Comparison of ENCODE assay signal across 17 mouse cellular contexts in genomic region chr11:115957971-115958370, GRCm38 (mm10). TPM values are rescaled to one million over a fixed set of nuclear protein-coding genes. Genes with fewer than 3 reads are reported as not detected.
DNase-seq lines count a peak whose midpoint lies in the region; ATAC-seq and TF ChIP-seq lines count a peak whose summit lies in the region.
"Had no signal": no experiment of that assay in that cellular context is flagged by ENCODE, and none has a peak within 500 bp of the region (broad histone marks: within the 10 kb centered on the region; RNA-seq: fewer than 3 reads in every experiment).

No protein-coding gene starts in this region.

- H3K4me2 ChIP-seq in limb, embryonic 12.5 days: no peak overlapping the region
- no peak overlapping the region for H3K4me2 ChIP-seq in kidney, embryonic 16.5 days (replicated peaks; ENCODE audit: low read depth, low read length)
- H3K4me2 ChIP-seq: heart, embryonic 11.5 days; liver, embryonic 12.5 days had no signal

- no peak for TF ChIP-seq POLR2A in ES-Bruce4 (IDR thresholded peaks at IDR 0.05; ENCODE audit: insufficient read depth, low read length)

- no peak for DNase-seq in layer of hippocampus, adult 2 months (ENCODE audit: low spot score in 2 of 2)
- no peak for DNase-seq in layer of hippocampus, postnatal 14 days (ENCODE audit: low spot score in 2 of 2)
- DNase-seq in adipocyte (ENCODE audit: low spot score): peak; percentile 31
- DNase-seq in frontal cortex, postnatal 36 days (ENCODE audit: low spot score in 2 of 2): no peak
- DNase-seq: cerebellum, postnatal 14 days; kidney, postnatal 36 days; thymus, postnatal 25 days had no signal

- no peak for TF ChIP-seq CTCF in layer of hippocampus, adult 2 months (conservative IDR thresholded peaks at IDR 0.05)
- no peak for TF ChIP-seq CTCF in ES-Bruce4 (IDR thresholded peaks at IDR 0.05; ENCODE audit: low read depth, low read length)

- no peak overlapping the region for H3K4me3 ChIP-seq in layer of hippocampus, adult 2 months
- no peak overlapping the region for H3K4me3 ChIP-seq in ES-Bruce4 (ENCODE audit: low read depth, low read length)
- H3K4me3 ChIP-seq in limb, embryonic 12.5 days (replicated peaks): no peak overlapping the region
- H3K4me3 ChIP-seq in kidney, embryonic 16.5 days (ENCODE audit: low read length): no peak overlapping the region
- H3K4me3 ChIP-seq: liver, embryonic 12.5 days had no signal

- H3K27me3 ChIP-seq in ES-Bruce4 (ENCODE audit: control insufficient read depth, insufficient read depth, low read length, poor library complexity, severe bottlenecking): no peaks in the 10 kb centered on the region
- H3K27me3 ChIP-seq in limb, embryonic 12.5 days: no peaks in the 10 kb centered on the region
- H3K27me3 ChIP-seq in kidney, embryonic 16.5 days (ENCODE audit: insufficient read depth, low read length): no peaks in the 10 kb centered on the region
- H3K27me3 ChIP-seq: liver, embryonic 12.5 days had no signal

- no peaks in the 10 kb centered on the region for H3K9me3 ChIP-seq in ES-Bruce4 (replicated peaks; ENCODE audit: control insufficient read depth, insufficient read depth, low read length, poor library complexity, severe bottlenecking)
- no peaks in the 10 kb centered on the region for H3K9me3 ChIP-seq in limb, embryonic 12.5 days
- no peaks in the 10 kb centered on the region for H3K9me3 ChIP-seq in kidney, embryonic 16.5 days (ENCODE audit: low read length)
- H3K9me3 ChIP-seq: liver, embryonic 12.5 days had no signal

- peaks cover 30% of the 10 kb centered on the region for H3K36me3 ChIP-seq in ES-Bruce4 (ENCODE audit: control insufficient read depth, insufficient read depth, low read length, poor library complexity, severe bottlenecking)
- H3K36me3 ChIP-seq in limb, embryonic 12.5 days: peaks cover 88% of the 10 kb centered on the region
- peaks cover 59% of the 10 kb centered on the region for H3K36me3 ChIP-seq in kidney, embryonic 16.5 days (ENCODE audit: insufficient read depth, low read length)

- H3K4me1 ChIP-seq in ES-Bruce4 (ENCODE audit: control insufficient read depth, insufficient read depth, low read length): no peaks in the 10 kb centered on the region
- H3K4me1 ChIP-seq in limb, embryonic 12.5 days (replicated peaks): 0 out of 2 replicates have a peak, but pooled peaks cover 6% of the 10 kb centered on the region
- H3K4me1 ChIP-seq in kidney, embryonic 16.5 days (ENCODE audit: insufficient read depth, low read length): no peaks in the 10 kb centered on the region

- peak overlapping the region; percentile 68 for H3K27ac ChIP-seq in layer of hippocampus, adult 2 months
- peak overlapping the region; percentile 53 for H3K27ac ChIP-seq in ES-Bruce4 (ENCODE audit: insufficient read depth, low read length)
- H3K27ac ChIP-seq in limb, embryonic 12.5 days: 0 out of 2 replicates have a peak overlapping the region, but pooled peaks have one; percentile 50
- no peak overlapping the region for H3K27ac ChIP-seq in kidney, embryonic 16.5 days (ENCODE audit: low read length)
- H3K27ac ChIP-seq: liver, embryonic 12.5 days; macrophage had no signal

- no peak for TF ChIP-seq EP300 in ES-Bruce4 (IDR thresholded peaks at IDR 0.05; ENCODE audit: insufficient read depth, low read depth, low read length)

- no peak for ATAC-seq in limb, embryonic 12.5 days (ENCODE audit: insufficient number of reproducible peaks, insufficient read depth, low FRiP score, low TSS enrichment, low read depth)
- no peak for ATAC-seq in kidney, embryonic 16.5 days (ENCODE audit: low FRiP score, low TSS enrichment)
- ATAC-seq: activated CD4-positive, CD25-positive, alpha-beta regulatory T cell, adult 4 months; liver, embryonic 12.5 days had no signal

- WGBS in limb, embryonic 12.5 days: 75% methylated on average over 6 of the region's 7 CpGs
- WGBS in kidney, embryonic 16.5 days: 52% methylated on average over 7 of the region's 7 CpGs

- no peak overlapping the region for H3K9ac ChIP-seq in ES-Bruce4 (ENCODE audit: low read depth, poor library complexity, severe bottlenecking)
- no peak overlapping the region for H3K9ac ChIP-seq in limb, embryonic 12.5 days (replicated peaks)
- no peak overlapping the region for H3K9ac ChIP-seq in kidney, embryonic 16.5 days (replicated peaks; ENCODE audit: low read length)
- H3K9ac ChIP-seq: liver, embryonic 12.5 days had no signal

RNA-seq across cellular contexts. Expression of gene Itgb4, which starts 16.5 kb away (rescaled TPM):
- 1 to 10 TPM; 6.4 to 6.6 TPM for total RNA-seq in layer of hippocampus, adult 2 months (2021)
- total RNA-seq in layer of hippocampus, postnatal 14 days (2021): 1 to 10 TPM; 1.4 to 2.2 TPM
- 9.3 and 11.8 TPM in 2 replicates for polyA plus RNA-seq in ES-Bruce4 (2011; ENCODE audit: insufficient read depth, insufficient read length, low read depth, missing spikeins)
- polyA plus RNA-seq in limb, embryonic 12.5 days (2016; fragmentation: Nextera tagmentation; extraction: Ambion mirVana): 3.1 and 3.9 TPM in 2 replicates
- 2.5 and 3.4 TPM in 2 replicates for polyA plus RNA-seq in kidney, embryonic 16.5 days (2015; fragmentation: Nextera tagmentation; extraction: Ambion mirVana)
- total RNA-seq: monocyte, adult 5-6 weeks had no signal
- polyA plus RNA-seq: activated CD4-positive, CD25-positive, alpha-beta regulatory T cell, adult 4 months; macrophage had no signal

RNA-seq across cellular contexts. Expression of gene Recql5, which starts 24.7 kb away (rescaled TPM):
- 10 to 100 TPM; 36.6 to 39.3 TPM for total RNA-seq in layer of hippocampus, adult 2 months (2021)
- 10 to 100 TPM; 23.2 to 25.7 TPM for total RNA-seq in layer of hippocampus, postnatal 14 days (2021)
- polyA plus RNA-seq in ES-Bruce4 (2011; ENCODE audit: insufficient read depth, insufficient read length, low read depth, missing spikeins): 20.0 and 22.6 TPM in 2 replicates
- 24.7 and 30.6 TPM in 2 replicates for polyA plus RNA-seq in limb, embryonic 12.5 days (2016; fragmentation: Nextera tagmentation; extraction: Ambion mirVana)
- polyA plus RNA-seq in kidney, embryonic 16.5 days (2015; fragmentation: Nextera tagmentation; extraction: Ambion mirVana): 25.3 and 26.9 TPM in 2 replicates

RNA-seq across cellular contexts. Expression of gene Sap30bp, which starts 24.9 kb away (rescaled TPM):
- 10 to 100 TPM; 40.8 to 47.0 TPM for total RNA-seq in layer of hippocampus, adult 2 months (2021)
- total RNA-seq in layer of hippocampus, postnatal 14 days (2021): 10 to 100 TPM; 39.2 to 50.4 TPM
- 51.1 and 55.9 TPM in 2 replicates for polyA plus RNA-seq in ES-Bruce4 (2011; ENCODE audit: insufficient read depth, insufficient read length, low read depth, missing spikeins)
- 52.5 and 56.9 TPM in 2 replicates for polyA plus RNA-seq in limb, embryonic 12.5 days (2016; fragmentation: Nextera tagmentation; extraction: Ambion mirVana)
- polyA plus RNA-seq in kidney, embryonic 16.5 days (2015; fragmentation: Nextera tagmentation; extraction: Ambion mirVana): 35.9 and 38.9 TPM in 2 replicates

RNA-seq across cellular contexts. Expression of gene Smim6, which starts 46.2 kb away (rescaled TPM):
- total RNA-seq in layer of hippocampus, adult 2 months (2021): not detected
- not detected for total RNA-seq in layer of hippocampus, postnatal 14 days (2021)
- polyA plus RNA-seq in ES-Bruce4 (2011; ENCODE audit: insufficient read depth, insufficient read length, low read depth, missing spikeins): not detected in 2 replicates
- 1.4 and 2.1 TPM in 2 replicates for polyA plus RNA-seq in limb, embryonic 12.5 days (2016; fragmentation: Nextera tagmentation; extraction: Ambion mirVana)
- polyA plus RNA-seq in kidney, embryonic 16.5 days (2015; fragmentation: Nextera tagmentation; extraction: Ambion mirVana): 11.8 and 12.8 TPM in 2 replicates
- total RNA-seq: left cerebral cortex, adult 18-20 months; monocyte, adult 5-6 weeks had no signal
- polyA plus RNA-seq: brain, embryonic 14.5 days; macrophage had no signal

RNA-seq across cellular contexts. Expression of gene Galk1, which starts 54.5 kb away (rescaled TPM):
- total RNA-seq in layer of hippocampus, adult 2 months (2021): 10 to 100 TPM; 13.3 to 13.5 TPM
- total RNA-seq in layer of hippocampus, postnatal 14 days (2021): 10 to 100 TPM; 14.6 to 16.9 TPM
- polyA plus RNA-seq in ES-Bruce4 (2011; ENCODE audit: insufficient read depth, insufficient read length, low read depth, missing spikeins): 96.4 and 107 TPM in 2 replicates
- polyA plus RNA-seq in limb, embryonic 12.5 days (2016; fragmentation: Nextera tagmentation; extraction: Ambion mirVana): 181 and 182 TPM in 2 replicates
- polyA plus RNA-seq in kidney, embryonic 16.5 days (2015; fragmentation: Nextera tagmentation; extraction: Ambion mirVana): 222 and 240 TPM in 2 replicates
